Mouse (Mus musculus) thymus, postnatal 25 days (tissue): Measurements from ENCODE around the gene P3h2.
A peak's percentile ranks its signal among the peaks of the same experiment; 100 is the strongest.

Experiments
- DNase-seq: peaks from one replicate; pipeline ENCODE4 v3.0.0; 2022

P3h2 gene

GRCm38 (mm10) chr16:26105115-26105974 is at the start of gene P3h2:
TSS of gene P3h2 (minus strand) at chr16:26105784.
- DNase-seq, result peak; percentile 1

- DNase-seq, result no peak
These were observed 46.7 kb upstream of the P3h2 start for GRCm38 (mm10) chr16:26152258-26152657.

GRCm38 (mm10) chr16:26150943-26151342 is 45.4 kb upstream of the P3h2 start:
- no peak for DNase-seq

DNA sequence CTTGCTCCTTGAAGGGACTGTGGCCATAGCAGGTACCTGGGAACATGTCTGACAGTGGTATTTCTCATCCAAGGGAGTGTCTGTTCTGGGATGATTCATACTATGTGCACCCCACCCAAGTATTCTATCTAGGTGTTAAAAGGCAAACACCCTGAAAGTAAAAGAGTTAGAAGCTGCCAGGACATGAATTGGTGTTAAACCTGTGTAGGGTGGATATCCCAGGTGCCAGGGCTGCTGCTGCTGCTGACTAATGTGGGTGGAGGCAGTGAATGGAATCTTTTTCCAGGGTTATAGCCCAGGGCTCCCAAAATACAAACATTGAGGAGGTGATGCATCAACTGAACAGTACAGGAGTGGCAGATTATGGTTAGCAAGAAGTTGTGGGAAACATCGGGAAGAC is 41.3 kb upstream of the P3h2 start:
- DNase-seq, result no peak

DNA sequence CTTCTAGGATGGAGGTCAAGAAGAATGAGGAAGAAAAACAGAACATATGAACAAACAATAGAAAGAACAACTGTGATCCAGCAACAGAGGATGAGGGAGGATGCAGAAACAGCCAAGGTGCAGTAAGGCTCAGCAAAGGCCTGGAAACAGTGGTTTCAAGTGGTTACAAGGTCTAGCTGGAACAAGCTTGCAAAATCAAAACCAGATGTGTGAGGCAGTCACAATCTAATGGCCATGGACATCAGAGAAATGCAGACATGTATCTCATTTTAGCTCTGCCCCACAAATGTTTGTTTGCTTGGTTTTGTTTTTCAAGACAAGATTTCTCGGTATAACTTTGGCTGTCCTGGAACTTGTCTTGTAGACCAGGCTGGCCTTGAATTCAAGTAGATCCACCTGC is 25.5 kb upstream of the P3h2 start:
- DNase-seq, result no peak

- no peak for DNase-seq
These were observed 1.0 kb upstream of the P3h2 start for GRCm38 (mm10) chr16:26106618-26107017.

GRCm38 (mm10) chr16:26106041-26106617 is 545 bp upstream of the P3h2 start:
- no peak for DNase-seq

DNA sequence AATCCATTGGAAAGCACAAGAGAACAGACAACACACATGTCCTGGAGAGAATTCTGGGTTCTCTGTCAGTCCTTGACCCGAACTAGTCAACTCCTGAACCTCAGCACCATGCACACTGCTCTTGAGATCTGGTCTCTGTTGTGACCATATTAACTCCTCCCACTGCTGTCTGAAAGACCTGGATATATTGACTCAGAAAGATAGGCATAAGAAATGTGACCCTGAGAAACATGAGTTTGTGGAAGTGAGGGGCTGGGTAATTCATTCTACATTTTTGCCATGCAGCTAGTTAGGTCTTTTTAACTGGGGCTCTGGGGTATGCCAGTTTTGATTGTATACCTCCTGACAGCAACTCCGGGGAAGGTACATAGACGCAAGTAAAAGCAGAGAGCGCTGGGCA is 1.3 kb downstream of the P3h2 start:
- DNase-seq, result no peak

DNA sequence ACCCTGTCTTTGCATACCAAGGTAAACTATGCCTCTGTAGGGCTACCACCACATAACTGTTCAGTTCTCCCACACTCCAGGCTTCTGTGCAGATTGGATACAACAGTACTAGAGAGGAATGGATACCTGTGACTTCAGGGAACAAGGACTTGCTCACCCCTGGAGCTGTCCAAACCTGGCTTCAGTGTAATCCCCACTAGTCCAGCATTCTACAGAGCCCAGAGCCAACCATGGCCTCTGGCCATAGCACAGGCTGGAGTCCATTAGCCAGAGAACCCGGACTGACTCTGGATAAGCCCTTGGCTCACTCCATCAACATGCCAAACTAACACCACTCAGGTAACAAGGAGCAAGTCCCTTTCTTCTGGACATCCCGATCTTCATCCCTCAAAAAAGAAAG is 2.7 kb downstream of the P3h2 start:
- no peak for DNase-seq

GRCm38 (mm10) chr16:26100167-26100566 is 5.4 kb downstream of the P3h2 start:
- DNase-seq, result no peak

- no peak for DNase-seq
These were observed 9.8 kb downstream of the P3h2 start for GRCm38 (mm10) chr16:26095696-26096284.

- DNase-seq, result no peak
These were observed 11.7 kb downstream of the P3h2 start for GRCm38 (mm10) chr16:26093888-26094287.

- DNase-seq, result no peak
These were observed 16.6 kb downstream of the P3h2 start for GRCm38 (mm10) chr16:26088976-26089375.

- no peak for DNase-seq
These were observed 17.3 kb downstream of the P3h2 start for GRCm38 (mm10) chr16:26088240-26088639.

DNA sequence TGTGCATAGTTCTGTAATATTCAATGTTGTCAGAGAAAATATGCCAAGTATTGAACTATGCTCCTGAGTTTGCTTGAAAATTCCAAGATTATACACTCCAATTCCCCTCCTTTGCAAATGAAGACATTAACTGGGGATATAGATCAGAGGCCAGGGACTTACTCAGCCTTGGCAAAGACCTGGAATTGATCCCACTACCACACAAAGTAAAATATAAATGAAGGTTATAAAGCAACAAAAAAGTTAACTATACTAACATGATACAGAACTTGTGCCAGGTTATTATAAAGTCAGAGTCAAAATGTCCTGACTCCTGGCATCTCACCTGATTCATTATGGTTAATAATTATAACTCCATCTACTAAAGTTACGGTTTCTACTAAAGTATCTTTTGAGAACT is 18.6 kb downstream of the P3h2 start:
- DNase-seq, result no peak

GRCm38 (mm10) chr16:26085160-26085559 is 20.4 kb downstream of the P3h2 start:
- DNase-seq, result no peak

GRCm38 (mm10) chr16:26082831-26083230 is 22.8 kb downstream of the P3h2 start:
- no peak for DNase-seq

- no peak for DNase-seq
These were observed 23.2 kb downstream of the P3h2 start for GRCm38 (mm10) chr16:26082391-26082790.

DNA sequence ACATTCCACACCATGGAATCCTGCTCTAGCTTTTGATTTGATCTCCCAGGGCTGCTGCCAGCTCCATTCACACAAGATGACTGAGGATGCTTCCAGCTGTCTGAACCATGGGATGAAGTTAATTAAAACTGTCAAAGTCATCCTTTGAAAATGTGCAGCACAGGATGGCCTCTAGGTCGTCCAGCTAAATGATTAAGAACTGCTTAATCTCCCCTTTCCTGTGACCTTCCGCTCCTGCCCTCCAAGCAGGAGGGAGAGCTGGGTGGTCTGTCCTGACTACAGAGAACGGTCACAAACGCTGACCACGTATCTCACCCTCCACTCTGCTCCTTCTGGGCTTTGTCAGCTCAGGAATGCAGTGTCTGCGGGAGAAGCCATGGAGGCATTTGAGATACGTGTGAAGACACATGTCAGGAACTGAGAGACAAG is 26.6 kb downstream of the P3h2 start:
- DNase-seq, result no peak

DNA sequence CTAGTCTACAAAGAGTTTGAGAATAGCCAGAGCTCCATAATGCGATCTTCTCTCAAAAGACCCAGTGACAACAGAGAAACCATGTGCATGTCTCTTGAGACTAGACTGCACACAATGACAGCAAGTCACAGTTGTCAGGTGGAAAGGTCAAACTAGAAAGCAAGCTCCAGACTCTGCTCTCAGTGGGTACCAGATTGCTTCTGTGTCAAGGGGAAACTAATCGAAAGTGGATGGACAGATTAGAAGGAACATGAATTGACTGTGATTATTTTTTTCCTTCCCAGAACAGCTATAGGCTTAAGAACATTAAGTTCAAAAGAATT is 27.5 kb downstream of the P3h2 start:
- DNase-seq, result no peak

DNA sequence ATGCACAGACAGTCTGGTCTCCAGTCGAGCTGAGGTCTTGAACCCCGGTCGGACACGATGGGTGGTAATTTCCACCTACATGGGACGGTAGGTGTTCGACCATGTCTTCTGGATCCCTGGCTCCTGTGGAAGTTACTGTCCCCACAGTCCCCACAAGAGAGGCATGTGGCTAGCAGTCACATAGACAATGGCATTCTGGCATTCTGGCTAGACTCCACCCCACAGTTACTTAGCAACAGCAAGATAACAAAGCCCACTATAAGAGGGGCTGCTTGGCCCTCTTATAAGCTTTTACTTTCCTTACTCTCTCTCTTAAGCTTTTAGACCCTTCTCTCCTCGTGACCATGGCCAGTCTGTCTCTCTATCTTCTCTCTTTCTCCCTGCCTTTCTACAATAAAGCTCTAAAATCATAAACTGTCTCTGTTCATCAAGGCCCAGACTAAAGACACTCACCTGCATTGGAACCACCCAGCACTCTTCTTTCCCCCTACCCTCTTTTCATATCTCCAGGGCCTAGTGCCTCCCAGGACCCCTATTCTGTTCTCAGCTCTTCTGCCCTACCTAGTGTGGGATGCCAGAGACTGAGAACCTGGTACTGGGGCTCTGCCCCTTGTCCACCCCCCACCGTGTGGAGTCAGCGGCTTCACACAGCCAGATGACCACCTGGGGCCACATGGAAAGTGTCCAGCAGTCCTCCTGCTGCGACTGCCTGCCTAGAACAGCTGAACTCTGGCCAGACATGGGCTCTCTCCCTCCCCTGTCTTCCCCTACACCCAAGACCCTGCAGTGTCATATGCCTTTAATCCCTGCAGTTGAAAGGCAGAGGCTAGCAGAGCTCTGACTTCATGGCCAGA is 28.1 kb downstream of the P3h2 start:
- DNase-seq, result no peak

GRCm38 (mm10) chr16:26075063-26075462 is 30.5 kb downstream of the P3h2 start:
- no peak for DNase-seq

DNA sequence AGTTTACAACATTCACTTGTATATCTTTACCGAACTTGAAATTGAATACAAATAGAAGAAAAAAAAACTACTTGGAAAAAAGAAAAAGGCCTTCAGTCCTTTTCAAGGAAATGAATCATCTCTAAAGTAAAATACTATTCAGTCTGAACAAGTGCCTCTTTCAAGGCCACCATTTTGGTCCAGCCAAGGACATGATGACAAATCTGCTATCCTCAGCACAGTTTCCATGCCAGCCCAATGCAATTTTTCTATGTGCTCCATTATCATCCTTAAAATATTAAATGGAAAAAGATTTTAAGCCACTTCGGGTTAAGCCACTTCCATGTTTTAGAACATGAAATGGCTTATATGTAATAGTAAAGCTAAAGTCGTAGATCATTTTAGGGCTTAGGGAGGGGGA is 35.2 kb downstream of the P3h2 start:
- DNase-seq, result no peak
